Mouse (Mus musculus): ENCODE data around the gene Insrr.

Insrr gene

DNA sequence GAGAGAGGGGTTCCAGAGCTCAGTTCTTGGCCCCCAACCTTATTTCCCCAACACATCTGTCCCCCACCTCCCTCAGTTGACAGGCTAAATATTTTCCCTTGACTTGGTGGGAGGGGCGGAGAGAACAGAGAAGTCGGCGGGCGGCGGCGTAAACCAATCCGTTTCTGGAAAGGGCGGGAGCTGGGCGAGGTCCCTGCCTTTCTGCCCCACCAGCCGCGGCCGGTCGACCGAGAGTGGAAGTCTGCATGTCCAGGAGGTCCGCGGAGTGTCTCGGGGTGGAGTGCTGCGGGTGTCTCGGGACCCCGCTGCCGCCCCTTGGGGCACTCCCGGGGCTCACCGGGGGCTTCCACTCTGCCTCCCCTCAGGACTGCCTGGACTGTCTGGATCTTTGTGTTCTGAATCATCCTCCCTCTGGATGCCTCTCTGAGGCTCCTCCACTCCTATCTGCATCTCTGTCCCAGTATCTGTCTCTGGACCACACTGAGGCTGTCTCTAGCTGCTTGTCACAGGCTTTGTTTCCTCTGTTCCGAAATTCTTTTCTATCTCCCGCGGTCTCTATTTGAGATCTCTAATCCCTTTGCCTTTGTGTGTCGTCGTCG, at the start of gene Insrr:
Insrr (plus strand) TSS at position 216 of the 599 bp plus-strand sequence.
- ATAC-seq (ENCODE audit: insufficient number of reproducible peaks, low FRiP score, low TSS enrichment) = no peak

DNA sequence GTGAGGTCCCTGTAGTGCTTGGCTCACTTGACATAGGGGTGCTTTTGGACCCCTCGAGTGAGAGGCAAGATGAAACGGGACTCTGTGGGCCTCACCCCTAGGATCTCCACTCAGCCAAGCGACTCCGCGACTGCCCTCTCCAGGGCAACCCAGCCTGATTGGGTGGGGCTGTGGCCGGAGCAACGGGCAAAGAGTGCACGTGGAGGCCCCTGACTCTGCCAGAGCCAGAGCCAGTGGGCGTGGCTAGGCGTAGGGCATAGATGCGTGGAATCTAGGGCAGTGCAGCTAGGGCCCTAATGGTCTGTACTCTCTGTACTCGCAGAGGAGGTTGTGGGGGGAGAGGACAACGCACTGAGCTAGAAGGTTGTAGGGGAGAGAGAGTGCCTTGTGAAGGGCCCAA, 48.3 kb upstream of the Insrr start, which contains the start of gene Lrrc71:
Lrrc71 (minus strand) TSS at position 195 of the 400 bp plus-strand sequence.
- no peak for ATAC-seq (ENCODE audit: insufficient number of reproducible peaks, low FRiP score, low TSS enrichment)

DNA sequence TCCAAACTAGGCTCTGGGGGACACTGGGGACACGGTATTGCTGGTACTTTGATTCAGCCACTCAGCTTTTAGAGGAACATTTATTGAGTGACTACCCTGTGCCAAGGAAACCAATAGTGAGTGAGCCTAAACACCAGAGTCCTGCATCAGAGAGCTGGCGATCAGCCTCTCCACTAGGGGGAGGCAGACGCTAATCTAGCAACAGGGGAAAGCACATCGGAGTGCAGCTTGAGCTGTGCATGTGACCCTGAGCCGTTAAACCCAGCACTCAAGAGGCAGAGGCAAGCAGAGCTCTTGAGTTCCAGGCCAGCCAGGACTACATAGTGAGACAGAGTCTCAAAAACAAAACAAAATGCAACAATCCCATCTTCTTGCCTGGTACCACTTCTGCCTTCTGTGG, 47.7 kb upstream of the Insrr start:
- ATAC-seq (ENCODE audit: insufficient number of reproducible peaks, low FRiP score, low TSS enrichment) = no peak

- ATAC-seq (ENCODE audit: insufficient number of reproducible peaks, low FRiP score, low TSS enrichment) = no peak
These were observed 46.8 kb upstream of the Insrr start for GRCm38 (mm10) chr3:87749977-87750376.

- ATAC-seq (ENCODE audit: insufficient number of reproducible peaks, low FRiP score, low TSS enrichment) = no peak
These were observed 44.2 kb upstream of the Insrr start for GRCm38 (mm10) chr3:87752567-87752966.

- ATAC-seq (ENCODE audit: insufficient number of reproducible peaks, low FRiP score, low TSS enrichment) = no peak
These were observed 42.9 kb upstream of the Insrr start for GRCm38 (mm10) chr3:87753829-87754228.

DNA sequence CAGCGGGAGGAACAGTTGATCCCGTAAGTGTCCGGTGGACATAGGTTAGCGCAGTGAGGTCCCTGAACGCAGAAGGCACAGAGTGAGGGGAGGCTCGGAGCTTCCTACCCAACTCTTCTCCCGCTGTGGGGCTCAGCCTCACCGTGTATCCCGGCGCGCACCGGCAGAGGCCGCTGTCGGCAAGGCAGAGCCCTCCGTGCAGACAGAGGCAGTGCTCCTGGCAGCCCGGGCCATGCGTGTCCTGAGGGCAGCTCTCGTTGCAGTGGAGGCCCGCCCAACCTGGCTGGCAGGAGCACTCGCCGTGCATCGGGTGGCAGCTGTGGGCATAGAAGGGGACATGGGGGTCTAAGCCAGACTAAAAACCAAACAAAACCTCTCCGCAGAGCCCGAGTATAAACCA, 40.8 kb upstream of the Insrr start:
- ATAC-seq (ENCODE audit: insufficient number of reproducible peaks, low FRiP score, low TSS enrichment) = peak; percentile 89

GRCm38 (mm10) chr3:87756488-87756887, 40.3 kb upstream of the Insrr start:
- 0 out of 2 replicates have a peak, but pooled peaks have one; percentile 15 for ATAC-seq (ENCODE audit: insufficient number of reproducible peaks, low FRiP score, low TSS enrichment)

DNA sequence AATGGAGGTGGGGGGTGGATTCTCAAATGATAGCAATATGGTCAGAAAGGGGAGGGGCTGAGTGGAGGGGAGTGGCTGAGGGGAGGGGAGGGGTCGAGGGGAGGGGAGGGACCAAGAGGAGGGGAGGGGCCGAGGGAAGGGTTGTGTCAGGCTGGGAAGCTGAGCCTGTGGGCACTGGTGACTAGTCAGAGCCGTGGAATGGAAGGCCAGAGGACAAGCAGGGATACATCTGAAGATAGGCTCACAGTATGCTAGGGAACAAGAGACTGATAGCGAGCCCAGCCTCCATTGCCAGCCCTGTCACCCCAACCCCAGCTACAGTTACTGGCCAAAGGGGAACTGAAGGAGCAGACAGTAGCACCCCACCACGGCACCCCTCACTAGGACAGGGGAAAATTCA, 38.1 kb upstream of the Insrr start:
- ATAC-seq (ENCODE audit: insufficient number of reproducible peaks, low FRiP score, low TSS enrichment) = no peak

GRCm38 (mm10) chr3:87761408-87762375, 35.1 kb upstream of the Insrr start:
- ATAC-seq (ENCODE audit: insufficient number of reproducible peaks, low FRiP score, low TSS enrichment) = no peak

- no peak for ATAC-seq (ENCODE audit: insufficient number of reproducible peaks, low FRiP score, low TSS enrichment)
These were observed 33.5 kb upstream of the Insrr start for GRCm38 (mm10) chr3:87763202-87763601.

DNA sequence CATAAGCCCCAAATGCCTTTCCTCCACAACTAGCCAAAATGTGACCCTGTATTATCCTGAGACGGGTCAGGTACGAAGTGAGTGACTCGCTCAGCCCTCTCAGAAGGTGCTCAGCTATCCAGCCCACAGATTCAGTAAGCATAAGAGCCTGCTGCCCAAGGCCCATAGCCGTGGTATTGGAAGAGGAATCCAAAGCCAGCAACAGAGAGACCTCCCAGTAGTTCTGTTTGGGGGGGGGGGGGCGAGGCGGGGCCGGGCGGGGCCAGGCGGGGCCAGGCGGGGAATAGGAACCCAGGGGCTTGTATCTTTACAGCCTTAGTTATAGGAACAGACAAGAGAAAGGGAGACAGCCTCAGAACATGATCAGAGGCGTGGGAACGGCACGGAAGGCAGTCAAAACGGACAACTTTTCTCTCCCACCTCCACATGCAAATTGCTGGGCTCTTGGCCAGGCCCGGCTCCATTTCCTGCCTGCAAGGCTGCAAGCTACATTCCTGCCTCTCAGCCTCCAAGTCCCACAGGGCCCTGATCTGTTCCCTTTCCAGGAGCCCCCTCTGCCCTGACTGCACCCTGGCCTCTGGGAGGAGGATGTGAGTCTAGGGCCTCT, 33.0 kb upstream of the Insrr start:
- no peak for ATAC-seq (ENCODE audit: insufficient number of reproducible peaks, low FRiP score, low TSS enrichment)

GRCm38 (mm10) chr3:87764506-87764905, 32.2 kb upstream of the Insrr start:
- ATAC-seq (ENCODE audit: insufficient number of reproducible peaks, low FRiP score, low TSS enrichment) = no peak

GRCm38 (mm10) chr3:87765091-87765490, 31.7 kb upstream of the Insrr start:
- no peak for ATAC-seq (ENCODE audit: insufficient number of reproducible peaks, low FRiP score, low TSS enrichment)

GRCm38 (mm10) chr3:87765631-87766283, 31.0 kb upstream of the Insrr start:
- no peak for ATAC-seq (ENCODE audit: insufficient number of reproducible peaks, low FRiP score, low TSS enrichment)

DNA sequence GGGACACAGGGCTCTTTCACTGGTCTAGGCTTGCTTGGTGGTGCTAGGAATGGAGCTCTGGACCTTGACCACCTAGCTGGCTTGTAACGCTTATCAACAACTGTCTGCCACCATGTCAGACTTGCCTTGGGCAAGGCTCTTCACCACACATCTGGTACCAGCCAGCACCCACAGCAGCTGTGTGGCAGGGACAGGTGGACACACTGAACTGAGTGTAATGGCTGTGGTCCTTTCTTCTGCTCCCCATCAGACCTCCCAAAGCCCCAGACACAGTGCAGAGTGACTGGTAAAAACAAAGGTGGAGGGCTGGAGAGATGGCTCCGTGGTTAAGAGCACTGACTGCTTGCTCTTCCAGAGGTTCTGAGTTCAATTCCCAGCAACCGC, 30.5 kb upstream of the Insrr start:
- no peak for ATAC-seq (ENCODE audit: insufficient number of reproducible peaks, low FRiP score, low TSS enrichment)

DNA sequence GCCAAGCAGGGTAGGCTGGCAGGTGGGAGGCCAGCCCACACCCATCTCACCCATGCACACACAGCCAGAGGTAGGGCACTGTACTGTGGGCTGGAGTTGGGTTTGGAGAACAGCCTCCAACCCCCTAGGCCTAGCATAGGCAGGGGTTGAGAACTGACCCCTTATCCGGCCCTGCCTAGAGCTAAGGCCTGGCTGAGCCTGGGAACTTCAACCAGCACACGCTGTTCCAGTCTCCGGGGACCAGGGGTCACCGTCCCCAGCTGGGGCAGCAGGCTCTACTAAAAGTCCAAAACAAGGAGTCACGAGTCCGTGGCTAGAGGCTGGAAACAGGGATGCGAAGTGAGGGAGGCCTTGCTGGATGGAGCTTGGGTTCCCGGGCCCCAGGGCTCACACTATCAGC, 29.0 kb upstream of the Insrr start:
- no peak for ATAC-seq (ENCODE audit: insufficient number of reproducible peaks, low FRiP score, low TSS enrichment)

- ATAC-seq (ENCODE audit: insufficient number of reproducible peaks, low FRiP score, low TSS enrichment) = no peak
These were observed 28.3 kb upstream of the Insrr start for GRCm38 (mm10) chr3:87768431-87768830.

DNA sequence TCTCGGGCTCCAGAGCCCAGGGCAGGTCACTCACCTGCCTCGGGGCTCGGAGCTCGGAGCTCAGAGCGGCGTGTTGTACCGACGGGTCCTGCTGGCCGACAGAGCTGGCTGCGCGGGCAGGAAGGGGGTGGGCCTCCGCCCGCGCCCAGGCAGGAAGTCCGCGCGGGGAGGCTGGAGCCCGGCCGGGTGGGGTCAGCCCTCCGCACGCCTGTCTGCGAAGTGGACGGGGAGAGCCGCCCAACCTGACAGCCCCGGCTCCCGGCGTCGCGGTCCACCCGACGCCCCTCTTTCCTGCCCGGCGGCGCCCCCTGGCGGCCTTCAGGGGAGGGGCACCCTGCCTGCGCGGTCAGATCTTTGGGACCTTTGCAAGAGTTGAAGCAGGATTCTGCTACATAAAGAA, 27.9 kb upstream of the Insrr start:
- ATAC-seq (ENCODE audit: insufficient number of reproducible peaks, low FRiP score, low TSS enrichment) = no peak

- no peak for ATAC-seq (ENCODE audit: insufficient number of reproducible peaks, low FRiP score, low TSS enrichment)
These were observed 27.2 kb upstream of the Insrr start for GRCm38 (mm10) chr3:87769506-87769905.

DNA sequence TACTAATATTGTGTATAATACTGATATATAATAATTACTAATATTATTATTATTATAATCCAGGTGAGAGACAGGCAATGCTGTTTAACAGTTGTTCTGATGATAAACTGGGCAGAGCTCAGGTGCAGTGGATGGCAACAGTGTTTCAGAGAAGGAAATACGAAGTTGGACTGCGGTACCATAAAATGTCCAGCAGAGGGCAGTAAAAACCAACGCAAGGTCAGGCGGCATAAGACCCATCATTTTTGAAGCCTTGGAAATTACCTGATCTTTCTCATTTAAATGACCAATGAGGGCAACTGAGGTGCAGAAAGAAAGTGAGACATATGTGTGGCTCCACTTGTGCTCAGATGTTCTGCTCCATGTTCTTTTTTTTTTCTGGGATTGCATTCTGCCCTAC, 26.5 kb upstream of the Insrr start:
- ATAC-seq (ENCODE audit: insufficient number of reproducible peaks, low FRiP score, low TSS enrichment) = no peak

All from cerebellum, adult (tissue).